Mouse (Mus musculus) heart, embryonic 16.5 days (tissue): Measurements from ENCODE around the gene 2900026A02Rik. TPM values are rescaled to one million over a fixed set of nuclear protein-coding genes. Genes with fewer than 3 reads are reported as not detected.
A peak's percentile ranks its signal among the peaks of the same experiment; 100 is the strongest.

Experiments
- ATAC-seq: fragments of 200-750 bp; cut with Nextera tagmentation; replicated peaks from 2 replicates; pipeline ENCODE4 v1.8.0; 2017; ENCODE audit warnings: moderate number of reproducible peaks; ENCODE audit not compliant: insufficient read depth, low FRiP score; ENCODE audit errors: extremely low read depth
- H3K27ac ChIP-seq: fragments of 300-500 bp; sonication (generic); 2 replicates; pipeline ENCODE4 v1.5.1; 2014; ENCODE audit warnings: mild to moderate bottlenecking, low read length, control low read depth, moderate library complexity
- H3K27me3 ChIP-seq: fragments of 300-500 bp; sonication (generic); 2 replicates; pipeline ENCODE4 v1.6.1; 2014; ENCODE audit warnings: low read length, mixed read lengths; ENCODE audit not compliant: control insufficient read depth, insufficient read depth
- H3K36me3 ChIP-seq: fragments of 300-500 bp; sonication (generic); 2 replicates; pipeline ENCODE4 v1.6.1; 2014; ENCODE audit not compliant: control insufficient read depth, insufficient read depth
- H3K4me1 ChIP-seq: fragments of 300-500 bp; sonication (generic); 2 replicates; pipeline ENCODE4 v1.6.1; 2014; ENCODE audit warnings: low read length, mixed read lengths; ENCODE audit not compliant: control insufficient read depth, insufficient read depth
- H3K4me2 ChIP-seq: fragments of 300-500 bp; sonication (generic); 2 replicates; pipeline ENCODE4 v1.6.1; 2014; ENCODE audit warnings: low read depth, mild to moderate bottlenecking, control low read depth, low read length
- H3K4me3 ChIP-seq: fragments of 300-500 bp; sonication (generic); 2 replicates; pipeline ENCODE4 v1.5.1; 2014; ENCODE audit warnings: mild to moderate bottlenecking, control low read depth, low read length
- H3K9ac ChIP-seq: fragments of 300-500 bp; sonication (generic); 2 replicates; pipeline ENCODE4 v1.6.1; 2014; ENCODE audit warnings: low read length, control low read depth
- H3K9me3 ChIP-seq: fragments of 300-500 bp; sonication (generic); replicated peaks from 2 replicates; pipeline ENCODE4 v1.6.1; 2016; ENCODE audit warnings: low read length; ENCODE audit not compliant: control insufficient read depth
- WGBS: fragments of 180-500 bp; shearing (Covaris S2); extraction: QIAGEN DNeasy Blood & Tissue Kit; methylation state at CpG from one replicate; pipeline ENCODE4 v1.1.7; 2014; 5-methylcytosine and 5-hydroxymethylcytosine counted together
- polyA plus RNA-seq: library from polyadenylated mRNA; unstranded; fragments of >200 nt; fragmentation: Nextera tagmentation; extraction: Ambion mirVana; gene quantifications from 2 replicates; pipeline ENCODE4 v1.2.1, GENCODE M21; 2015

2900026A02Rik gene
- polyA plus RNA-seq, 1 experiment from 2014 or later, result 14.9 TPM

- peak overlapping the region; percentile 43 for H3K4me3 ChIP-seq
- no peaks in the 10 kb centered on the region; the same call in 1 of the 2 replicates for H3K27me3 ChIP-seq
- H3K36me3 ChIP-seq, result no peaks in the 10 kb centered on the region
- 8% methylated on average over 13 of the region's 13 CpGs for WGBS
- H3K4me2 ChIP-seq, result peak overlapping the region; percentile 70
- H3K9me3 ChIP-seq, result no peaks in the 10 kb centered on the region
- no peak for ATAC-seq
- no peak overlapping the region for H3K27ac ChIP-seq
- peak overlapping the region; percentile 58 for H3K9ac ChIP-seq
- peaks cover 39% of the 10 kb centered on the region for H3K4me1 ChIP-seq
Observed at GRCm38 (mm10) chr5:113163116-113163515, 57.9 kb downstream of the 2900026A02Rik start.

GRCm38 (mm10) chr5:113162699-113163098 is 58.3 kb downstream of the 2900026A02Rik start:
- no peaks in the 10 kb centered on the region for H3K9me3 ChIP-seq
- peak overlapping the region; percentile 43 for H3K4me3 ChIP-seq
- H3K27me3 ChIP-seq, result no peaks in the 10 kb centered on the region; the same call in 1 of the 2 replicates
- 13% methylated on average over 9 of the region's 9 CpGs for WGBS
- no peak for ATAC-seq
- no peaks in the 10 kb centered on the region for H3K36me3 ChIP-seq
- H3K9ac ChIP-seq, result peak overlapping the region; percentile 58
- no peak overlapping the region for H3K27ac ChIP-seq
- peaks cover 43% of the 10 kb centered on the region for H3K4me1 ChIP-seq
- peak overlapping the region; percentile 70 for H3K4me2 ChIP-seq

- no peak overlapping the region for H3K4me2 ChIP-seq
- H3K27me3 ChIP-seq, result no peaks in the 10 kb centered on the region; the same call in 1 of the 2 replicates
- 91% methylated on average over 6 of the region's 6 CpGs for WGBS
- no peak overlapping the region for H3K27ac ChIP-seq
- no peak overlapping the region for H3K4me3 ChIP-seq
- no peaks in the 10 kb centered on the region for H3K9me3 ChIP-seq
- no peak overlapping the region for H3K9ac ChIP-seq
- H3K36me3 ChIP-seq, result no peaks in the 10 kb centered on the region
- no peak for ATAC-seq
- peaks cover 50% of the 10 kb centered on the region for H3K4me1 ChIP-seq
Observed at GRCm38 (mm10) chr5:113161576-113161975, 59.5 kb downstream of the 2900026A02Rik start.

GRCm38 (mm10) chr5:113160320-113160719 is 60.7 kb downstream of the 2900026A02Rik start:
- Histone ChIP-seq H3K4me2 (no peak overlapping the region), H3K4me3 (no peak overlapping the region), H3K9ac (no peak overlapping the region; the same call in 1 of the 2 replicates), H3K4me1 (peaks cover 48% of the 10 kb centered on the region), H3K27me3 (no peaks in the 10 kb centered on the region; the same call in 1 of the 2 replicates), H3K36me3 (no peaks in the 10 kb centered on the region), H3K9me3 (no peaks in the 10 kb centered on the region), H3K27ac (no peak overlapping the region)
- WGBS, result 81% methylated on average over 10 of the region's 10 CpGs
- ATAC-seq, result no peak

- no peak overlapping the region for H3K9ac ChIP-seq
- H3K4me2 ChIP-seq, result no peak overlapping the region
- H3K27ac ChIP-seq, result peak overlapping the region; percentile 11; the same call in 1 of the 2 replicates
- no peak overlapping the region for H3K4me3 ChIP-seq
- WGBS, result 44% methylated on average over 8 of the region's 8 CpGs
- peaks cover 47% of the 10 kb centered on the region for H3K4me1 ChIP-seq
- no peak for ATAC-seq
- H3K36me3 ChIP-seq, result no peaks in the 10 kb centered on the region
- H3K27me3 ChIP-seq, result no peaks in the 10 kb centered on the region; the same call in 1 of the 2 replicates
- no peaks in the 10 kb centered on the region for H3K9me3 ChIP-seq
Observed at GRCm38 (mm10) chr5:113158759-113159355, 62.2 kb downstream of the 2900026A02Rik start.

GRCm38 (mm10) chr5:113157588-113157987 is 63.4 kb downstream of the 2900026A02Rik start:
- Histone ChIP-seq H3K9me3 (no peaks in the 10 kb centered on the region), H3K27ac (peak overlapping the region; percentile 41; the same call in 1 of the 2 replicates), H3K4me1 (peaks cover 52% of the 10 kb centered on the region), H3K4me3 (no peak overlapping the region), H3K36me3 (no peaks in the 10 kb centered on the region), H3K4me2 (no peak overlapping the region), H3K27me3 (no peaks in the 10 kb centered on the region; the same call in 1 of the 2 replicates), H3K9ac (0 out of 2 replicates have a peak overlapping the region, but pooled peaks have one; percentile 23)
- 22% methylated on average over 10 of the region's 10 CpGs for WGBS
- ATAC-seq, result no peak

GRCm38 (mm10) chr5:113157006-113157405 is 64.0 kb downstream of the 2900026A02Rik start:
- 68% methylated on average over 5 of the region's 5 CpGs for WGBS
- Histone ChIP-seq H3K27me3 (no peaks in the 10 kb centered on the region; the same call in 1 of the 2 replicates), H3K4me1 (peaks cover 56% of the 10 kb centered on the region), H3K4me2 (no peak overlapping the region), H3K9me3 (no peaks in the 10 kb centered on the region), H3K4me3 (no peak overlapping the region), H3K27ac (peak overlapping the region; percentile 41; the same call in 1 of the 2 replicates), H3K9ac (no peak overlapping the region), H3K36me3 (no peaks in the 10 kb centered on the region)
- no peak for ATAC-seq

- no peak overlapping the region for H3K4me2 ChIP-seq
- ATAC-seq, result no peak; the same call in 1 of the 2 replicates
Observed at GRCm38 (mm10) chr5:113155133-113155532, 65.9 kb downstream of the 2900026A02Rik start.

GRCm38 (mm10) chr5:113154441-113154840 is 66.6 kb downstream of the 2900026A02Rik start:
- H3K4me1 ChIP-seq, result peaks cover 60% of the 10 kb centered on the region
- no peak overlapping the region for H3K27ac ChIP-seq
- ATAC-seq, result no peak
- no peaks in the 10 kb centered on the region for H3K9me3 ChIP-seq
- H3K27me3 ChIP-seq, result no peaks in the 10 kb centered on the region
- no peak overlapping the region for H3K9ac ChIP-seq
- WGBS, result 79% methylated on average over 5 of the region's 5 CpGs
- H3K36me3 ChIP-seq, result no peaks in the 10 kb centered on the region
- H3K4me3 ChIP-seq, result no peak overlapping the region
- no peak overlapping the region for H3K4me2 ChIP-seq

More at GRCm38 (mm10) chr5:113155133-113155532, 65.9 kb downstream of the 2900026A02Rik start:
- Histone ChIP-seq H3K9me3 (no peaks in the 10 kb centered on the region), H3K9ac (no peak overlapping the region), H3K36me3 (no peaks in the 10 kb centered on the region), H3K27ac (no peak overlapping the region), H3K4me3 (no peak overlapping the region), H3K27me3 (no peaks in the 10 kb centered on the region), H3K4me1 (peaks cover 67% of the 10 kb centered on the region)
- 5% methylated on average over 8 of the region's 8 CpGs for WGBS
